Mouse (Mus musculus): ENCODE results near the gene Pde4b. TPM values are rescaled to one million over a fixed set of nuclear protein-coding genes. Genes with fewer than 3 reads are reported as not detected.

Pde4b gene
- polyA plus RNA-seq, 1 experiment from 2014 or later: 11.0 TPM

DNA sequence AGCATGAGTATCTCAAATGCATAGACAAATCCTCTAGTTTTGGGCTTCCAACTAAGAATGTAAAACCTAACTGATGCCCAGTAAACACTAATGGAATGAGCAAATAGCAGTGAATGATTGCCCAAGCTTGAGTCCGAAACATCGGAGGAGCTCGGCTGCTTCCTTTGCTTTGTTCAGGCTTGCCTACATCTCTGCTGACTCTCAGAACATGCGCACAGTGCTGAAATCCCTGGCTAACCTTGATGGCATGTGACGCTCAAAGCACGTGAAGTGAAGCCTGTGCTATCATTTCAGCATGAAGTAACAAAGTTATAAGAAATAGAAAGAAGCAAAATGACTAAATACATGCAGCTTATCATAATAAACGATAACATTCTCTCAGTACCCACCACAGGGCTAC, 425.6 kb downstream of the Pde4b start:
- Histone ChIP-seq H3K27ac (ENCODE audit: low read length) (no peak overlapping the region), H3K9ac (ENCODE audit: low read depth, low read length) (no peak overlapping the region), H3K27me3 (replicated peaks; ENCODE audit: control insufficient read depth, insufficient read depth, low read length) (no peaks in the 10 kb centered on the region), H3K36me3 (ENCODE audit: control insufficient read depth, insufficient read depth, low read length) (no peaks in the 10 kb centered on the region), H3K4me2 (ENCODE audit: low read depth, low read length) (no peak overlapping the region), H3K4me1 (ENCODE audit: control insufficient read depth, insufficient read depth, low read length) (peaks cover 9% of the 10 kb centered on the region), H3K4me3 (ENCODE audit: low read length) (no peak overlapping the region), H3K9me3 (ENCODE audit: control insufficient read depth, low read length) (no peaks in the 10 kb centered on the region)
- WGBS: 75% methylated on average over 7 of the region's 7 CpGs
- ATAC-seq: no peak

DNA sequence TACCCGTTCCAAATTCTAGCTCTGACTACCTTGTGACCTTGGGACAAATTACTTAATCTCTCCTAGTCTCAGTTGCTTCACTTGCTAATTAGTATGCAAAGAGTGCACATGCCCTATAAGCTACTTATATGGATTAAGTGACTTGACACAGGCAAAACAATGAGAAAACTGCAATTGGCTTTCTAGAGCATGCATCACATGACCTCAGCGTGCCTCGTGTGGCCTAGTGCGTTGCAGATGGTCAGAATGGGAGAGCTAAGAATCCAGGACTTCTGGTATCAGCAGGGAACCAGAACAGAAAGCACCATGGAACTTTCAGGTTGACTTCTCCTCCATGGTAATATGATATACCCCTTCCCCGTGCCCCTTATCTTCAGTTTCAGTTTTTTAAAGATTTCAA, 426.2 kb downstream of the Pde4b start:
- no peaks in the 10 kb centered on the region for H3K9me3 ChIP-seq (ENCODE audit: control insufficient read depth, low read length)
- WGBS: 74% methylated on average over 5 of the region's 5 CpGs
- no peaks in the 10 kb centered on the region for H3K27me3 ChIP-seq (replicated peaks; ENCODE audit: control insufficient read depth, insufficient read depth, low read length)

DNA sequence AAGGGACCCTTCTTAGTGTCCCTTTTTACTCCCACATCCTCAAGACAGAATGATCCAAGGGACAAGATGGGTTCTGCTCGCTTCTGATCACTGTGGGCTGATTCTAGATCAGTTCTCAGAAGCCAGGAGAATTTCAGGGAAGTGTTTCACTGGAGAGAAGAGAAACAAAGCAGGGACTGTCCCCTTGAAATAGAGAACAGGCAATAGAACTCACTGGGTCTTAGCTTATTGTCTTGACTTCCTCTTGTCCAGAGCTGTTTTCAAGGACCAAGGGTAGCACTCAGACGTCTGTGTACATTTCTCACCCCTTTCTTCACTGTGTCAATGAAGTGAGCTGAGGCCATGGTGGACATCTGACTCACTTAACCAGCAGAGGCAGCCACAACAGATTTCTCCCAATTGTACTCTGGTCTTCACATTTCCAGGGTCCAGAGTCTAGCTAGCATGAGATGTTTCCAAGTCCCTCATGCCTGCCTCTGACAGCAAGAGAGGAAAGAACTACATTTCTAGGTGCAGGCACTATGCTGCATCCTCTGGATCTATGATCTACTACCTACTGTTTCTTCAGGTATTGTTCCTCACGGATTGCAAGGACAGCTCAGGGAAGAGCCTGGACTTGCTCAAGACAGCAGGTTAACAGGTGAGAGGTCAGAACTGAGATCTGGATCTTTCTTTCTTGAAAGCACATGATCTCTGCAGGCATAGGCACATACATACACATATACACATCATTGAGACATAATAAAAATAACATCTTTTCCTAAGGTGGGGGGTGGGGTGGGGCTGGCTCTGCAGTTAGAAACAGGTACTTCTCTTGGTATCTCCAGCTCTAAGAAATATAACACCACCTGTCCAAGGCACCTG, 427.9 kb downstream of the Pde4b start:
- no peak overlapping the region for H3K4me2 ChIP-seq (ENCODE audit: low read depth, low read length)
- H3K27ac ChIP-seq (ENCODE audit: low read length): no peak overlapping the region
- no peak overlapping the region for H3K4me3 ChIP-seq (ENCODE audit: low read length)
- 53% methylated on average over 3 of the region's 3 CpGs for WGBS
- no peaks in the 10 kb centered on the region for H3K9me3 ChIP-seq (ENCODE audit: control insufficient read depth, low read length)
- H3K4me1 ChIP-seq (ENCODE audit: control insufficient read depth, insufficient read depth, low read length): peaks cover 9% of the 10 kb centered on the region
- no peaks in the 10 kb centered on the region for H3K27me3 ChIP-seq (replicated peaks; ENCODE audit: control insufficient read depth, insufficient read depth, low read length)
- no peak overlapping the region for H3K9ac ChIP-seq (ENCODE audit: low read depth, low read length)
- H3K36me3 ChIP-seq (ENCODE audit: control insufficient read depth, insufficient read depth, low read length): no peaks in the 10 kb centered on the region
- ATAC-seq: no peak

More for the DNA sequence above, 426.2 kb downstream of the Pde4b start:
- H3K36me3 ChIP-seq (ENCODE audit: control insufficient read depth, insufficient read depth, low read length): no peaks in the 10 kb centered on the region
- peaks cover 9% of the 10 kb centered on the region for H3K4me1 ChIP-seq (ENCODE audit: control insufficient read depth, insufficient read depth, low read length)
- no peak overlapping the region for H3K9ac ChIP-seq (ENCODE audit: low read depth, low read length)
- H3K4me2 ChIP-seq (ENCODE audit: low read depth, low read length): no peak overlapping the region
- no peak for ATAC-seq
- no peak overlapping the region for H3K4me3 ChIP-seq (ENCODE audit: low read length)
- H3K27ac ChIP-seq (ENCODE audit: low read length): no peak overlapping the region

GRCm38 (mm10) chr4:102516395-102516794, 429.1 kb downstream of the Pde4b start:
- H3K9me3 ChIP-seq (ENCODE audit: control insufficient read depth, low read length): no peaks in the 10 kb centered on the region
- no peak overlapping the region for H3K27ac ChIP-seq (ENCODE audit: low read length)
- no peak overlapping the region for H3K4me3 ChIP-seq (ENCODE audit: low read length)
- peaks cover 9% of the 10 kb centered on the region for H3K4me1 ChIP-seq (ENCODE audit: control insufficient read depth, insufficient read depth, low read length)
- H3K36me3 ChIP-seq (ENCODE audit: control insufficient read depth, insufficient read depth, low read length): no peaks in the 10 kb centered on the region
- H3K9ac ChIP-seq (ENCODE audit: low read depth, low read length): no peak overlapping the region
- WGBS: 53% methylated on average over 4 of the region's 4 CpGs
- ATAC-seq: no peak
- H3K4me2 ChIP-seq (ENCODE audit: low read depth, low read length): no peak overlapping the region
- H3K27me3 ChIP-seq (replicated peaks; ENCODE audit: control insufficient read depth, insufficient read depth, low read length): no peaks in the 10 kb centered on the region

- Histone ChIP-seq H3K4me1 (ENCODE audit: control insufficient read depth, insufficient read depth, low read length) (peaks cover 2% of the 10 kb centered on the region; the same call in 1 of the 2 replicates), H3K4me3 (ENCODE audit: low read length) (no peak overlapping the region), H3K9me3 (ENCODE audit: control insufficient read depth, low read length) (no peaks in the 10 kb centered on the region), H3K4me2 (ENCODE audit: low read depth, low read length) (no peak overlapping the region), H3K27me3 (replicated peaks; ENCODE audit: control insufficient read depth, insufficient read depth, low read length) (no peaks in the 10 kb centered on the region), H3K9ac (ENCODE audit: low read depth, low read length) (no peak overlapping the region), H3K27ac (ENCODE audit: low read length) (no peak overlapping the region), H3K36me3 (ENCODE audit: control insufficient read depth, insufficient read depth, low read length) (no peaks in the 10 kb centered on the region)
- ATAC-seq: no peak
- WGBS: 56% methylated on average over 7 of the region's 7 CpGs
Observed at GRCm38 (mm10) chr4:102516982-102517630, 429.8 kb downstream of the Pde4b start.

- Histone ChIP-seq H3K36me3 (ENCODE audit: control insufficient read depth, insufficient read depth, low read length) (no peaks in the 10 kb centered on the region), H3K4me3 (ENCODE audit: low read length) (no peak overlapping the region), H3K9me3 (ENCODE audit: control insufficient read depth, low read length) (no peaks in the 10 kb centered on the region), H3K9ac (ENCODE audit: low read depth, low read length) (no peak overlapping the region), H3K4me2 (ENCODE audit: low read depth, low read length) (no peak overlapping the region), H3K27ac (ENCODE audit: low read length) (no peak overlapping the region), H3K27me3 (replicated peaks; ENCODE audit: control insufficient read depth, insufficient read depth, low read length) (no peaks in the 10 kb centered on the region), H3K4me1 (ENCODE audit: control insufficient read depth, insufficient read depth, low read length) (no peaks in the 10 kb centered on the region)
- WGBS: 66% methylated on average over 2 of the region's 2 CpGs
- no peak for ATAC-seq
Observed at GRCm38 (mm10) chr4:102517653-102518052, 430.3 kb downstream of the Pde4b start.

DNA sequence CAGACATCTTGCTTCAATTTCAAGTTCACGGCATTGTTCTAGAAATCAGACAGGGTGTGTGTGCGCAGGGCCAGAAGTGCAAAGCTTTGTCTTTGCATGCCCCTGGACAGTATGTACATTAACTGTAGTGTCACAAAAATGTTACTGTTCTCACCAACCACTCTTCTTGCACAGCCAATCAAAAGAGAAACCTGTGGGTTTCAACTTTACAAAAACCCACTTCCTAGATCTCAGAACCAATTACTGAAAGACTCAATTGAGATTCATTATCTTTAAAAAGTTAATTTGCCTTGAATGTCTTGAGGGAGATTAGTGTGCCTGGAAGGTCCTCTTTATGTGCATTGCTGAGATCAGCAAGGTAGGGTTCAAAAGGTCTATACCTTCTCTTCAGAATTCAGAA, 431.0 kb downstream of the Pde4b start:
- no peak overlapping the region for H3K4me3 ChIP-seq (ENCODE audit: low read length)
- ATAC-seq: no peak
- H3K9ac ChIP-seq (ENCODE audit: low read depth, low read length): no peak overlapping the region
- H3K36me3 ChIP-seq (ENCODE audit: control insufficient read depth, insufficient read depth, low read length): no peaks in the 10 kb centered on the region
- H3K27ac ChIP-seq (ENCODE audit: low read length): no peak overlapping the region
- H3K9me3 ChIP-seq (ENCODE audit: control insufficient read depth, low read length): no peaks in the 10 kb centered on the region
- H3K27me3 ChIP-seq (replicated peaks; ENCODE audit: control insufficient read depth, insufficient read depth, low read length): no peaks in the 10 kb centered on the region
- 90% methylated on average over 2 of the region's 2 CpGs for WGBS
- no peak overlapping the region for H3K4me2 ChIP-seq (ENCODE audit: low read depth, low read length)
- no peaks in the 10 kb centered on the region for H3K4me1 ChIP-seq (ENCODE audit: control insufficient read depth, insufficient read depth, low read length)

DNA sequence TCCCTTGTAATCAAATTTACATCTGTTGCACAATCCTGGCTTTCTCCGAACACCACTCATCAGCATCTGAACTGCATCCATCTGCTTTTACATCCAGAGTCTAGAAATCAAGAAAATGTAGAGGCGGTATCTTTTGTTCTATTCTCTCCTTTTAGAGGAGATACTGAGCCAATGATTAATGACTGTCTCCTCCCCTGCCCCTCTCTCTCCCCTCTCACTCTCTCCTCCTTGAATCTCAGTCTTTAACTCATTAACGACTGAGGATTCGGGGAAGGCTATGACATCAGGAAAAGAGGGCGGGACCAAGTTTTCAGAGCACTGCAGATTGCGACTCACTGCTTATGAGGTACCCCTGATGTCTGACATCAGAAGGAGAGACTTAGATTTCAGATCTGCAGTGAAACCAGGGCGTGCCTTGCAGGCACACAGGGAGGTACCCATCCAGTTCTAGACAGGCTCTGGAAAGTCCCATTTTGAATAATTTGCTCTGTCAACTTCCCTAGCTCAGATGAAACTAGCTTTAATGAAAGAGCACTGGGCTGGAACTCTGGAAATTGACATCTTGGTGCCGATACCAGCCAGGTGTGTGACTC, 433.4 kb downstream of the Pde4b start:
- no peak overlapping the region for H3K9ac ChIP-seq (ENCODE audit: low read depth, low read length)
- no peaks in the 10 kb centered on the region for H3K4me1 ChIP-seq (ENCODE audit: control insufficient read depth, insufficient read depth, low read length)
- no peaks in the 10 kb centered on the region for H3K36me3 ChIP-seq (ENCODE audit: control insufficient read depth, insufficient read depth, low read length)
- no peaks in the 10 kb centered on the region for H3K27me3 ChIP-seq (replicated peaks; ENCODE audit: control insufficient read depth, insufficient read depth, low read length)
- 62% methylated on average over 8 of the region's 8 CpGs for WGBS
- no peak overlapping the region for H3K27ac ChIP-seq (ENCODE audit: low read length)
- no peak overlapping the region for H3K4me3 ChIP-seq (ENCODE audit: low read length)
- ATAC-seq: no peak
- H3K9me3 ChIP-seq (ENCODE audit: control insufficient read depth, low read length): no peaks in the 10 kb centered on the region
- no peak overlapping the region for H3K4me2 ChIP-seq (ENCODE audit: low read depth, low read length)

GRCm38 (mm10) chr4:102521434-102521833, 434.1 kb downstream of the Pde4b start:
- no peak overlapping the region for H3K4me3 ChIP-seq (ENCODE audit: low read length)
- no peaks in the 10 kb centered on the region for H3K27me3 ChIP-seq (replicated peaks; ENCODE audit: control insufficient read depth, insufficient read depth, low read length)
- H3K36me3 ChIP-seq (ENCODE audit: control insufficient read depth, insufficient read depth, low read length): no peaks in the 10 kb centered on the region
- WGBS: 77% methylated on average over 6 of the region's 6 CpGs
- no peak overlapping the region for H3K4me2 ChIP-seq (ENCODE audit: low read depth, low read length)
- H3K4me1 ChIP-seq (ENCODE audit: control insufficient read depth, insufficient read depth, low read length): no peaks in the 10 kb centered on the region
- ATAC-seq: no peak
- no peak overlapping the region for H3K9ac ChIP-seq (ENCODE audit: low read depth, low read length)
- no peaks in the 10 kb centered on the region for H3K9me3 ChIP-seq (ENCODE audit: control insufficient read depth, low read length)
- no peak overlapping the region for H3K27ac ChIP-seq (ENCODE audit: low read length)
